Mouse (Mus musculus) neutrophil, adult 5-6 weeks (primary cell): ENCODE data around the gene Vmn2r91. TPM values are rescaled to one million over a fixed set of nuclear protein-coding genes. Genes with fewer than 3 reads are reported as not detected.
"Not testable (repeated sequence)": the region's sequence is repeated elsewhere in the genome, so short reads cannot be mapped to it uniquely, and the experiment has no call there.

Source experiments
- ATAC-seq: fragments of 151-379, 151-347 bp; 2 replicates; pipeline ENCODE4 v1.8.0; 2017; ENCODE audit warnings: mild to moderate bottlenecking, moderate TSS enrichment; ENCODE audit not compliant: insufficient number of reproducible peaks, poor library complexity, low FRiP score, severe bottlenecking; ENCODE audit errors: extremely low read depth
- total RNA-seq: library from RNA; stranded (forward); fragments of 200-1000 nt; gene quantifications from 2 replicates; pipeline ENCODE4 v1.2.3, GENCODE M21; 2017

Gene Vmn2r91
- total RNA-seq, result not detected in 2 replicates

- ATAC-seq, result not testable (repeated sequence)
Measured at GRCm38 (mm10) chr17:18084716-18085115, at the start of gene Vmn2r91. Gene Vmn2r91 (plus strand): TSS chr17:18085016.

GRCm38 (mm10) chr17:18049124-18049523 is 35.7 kb upstream of the Vmn2r91 start, which contains the start of gene Vmn2r124:
Gene Vmn2r124 (plus strand): TSS chr17:18049424.
- no peak for ATAC-seq

- ATAC-seq, result not testable (repeated sequence)
Measured at GRCm38 (mm10) chr17:18095626-18096025, 10.8 kb downstream of the Vmn2r91 start.

- not testable (repeated sequence) for ATAC-seq
Measured at GRCm38 (mm10) chr17:18102265-18102664, 17.4 kb downstream of the Vmn2r91 start.

- not testable (repeated sequence) for ATAC-seq
Measured at GRCm38 (mm10) chr17:18151587-18151986, 66.8 kb downstream of the Vmn2r91 start, which contains the start of gene Vmn2r92. Gene Vmn2r92 (plus strand): TSS chr17:18151887.

- not testable (repeated sequence) for ATAC-seq
Measured at GRCm38 (mm10) chr17:18161194-18161593, 76.4 kb downstream of the Vmn2r91 start.

Other genes starting within 250 kb of the Vmn2r91 start
- not detected in 2 replicates for gene Has1, start 229.8 kb upstream of the Vmn2r91 start, total RNA-seq
- 117 and 122 TPM in 2 replicates for gene Fpr1, start 201.1 kb upstream of the Vmn2r91 start, total RNA-seq
- 93.9 and 95.4 TPM in 2 replicates for gene Fpr2, start 197.2 kb upstream of the Vmn2r91 start, total RNA-seq
- not detected in 2 replicates for gene Fpr3, start 197.2 kb upstream of the Vmn2r91 start, total RNA-seq
- gene Fpr-rs4, start 63.3 kb upstream of the Vmn2r91 start, total RNA-seq, result not detected in 2 replicates
- under 0.01 TPM in 2 replicates for gene Vmn2r124, start 35.6 kb upstream of the Vmn2r91 start, total RNA-seq
- gene Vmn2r92, start 66.9 kb downstream of the Vmn2r91 start, total RNA-seq, result not detected in 2 replicates
- gene Vmn2r94, start 192.7 kb downstream of the Vmn2r91 start, total RNA-seq, result not detected in 2 replicates
- gene Vmn2r93, start 213.1 kb downstream of the Vmn2r91 start, total RNA-seq, result not detected in 2 replicates